Mouse (Mus musculus) 3134 (cell line): ENCODE data around the gene Psen1.

Source experiments
- DNase-seq: peaks from one replicate; pipeline ENCODE4 v3.0.0-alpha.2; 2011; ENCODE audit warnings: low spot score; ENCODE audit not compliant: insufficient read length; ENCODE audit errors: extremely low read depth

Psen1 gene

GRCm38 (mm10) chr12:83770418-83771256 lies 82.7 kb downstream of the Psen1 start:
- DNase-seq: no peak

GRCm38 (mm10) chr12:83775621-83776020 lies 87.7 kb downstream of the Psen1 start:
- DNase-seq: no peak

- DNase-seq: no peak
These were observed 88.8 kb downstream of the Psen1 start for GRCm38 (mm10) chr12:83776766-83777165.

GRCm38 (mm10) chr12:83780181-83780580 lies 92.2 kb downstream of the Psen1 start:
- no peak for DNase-seq

GRCm38 (mm10) chr12:83781204-83781603 lies 93.3 kb downstream of the Psen1 start:
- no peak for DNase-seq

- no peak for DNase-seq
These were observed 93.8 kb downstream of the Psen1 start for GRCm38 (mm10) chr12:83781640-83782278.

- DNase-seq: no peak
These were observed 94.7 kb downstream of the Psen1 start for GRCm38 (mm10) chr12:83782669-83783068.
